Mouse (Mus musculus): ENCODE measurements around the gene Krcc1.
"Not testable (repeated sequence)": the region's sequence is repeated elsewhere in the genome, so short reads cannot be mapped to it uniquely, and the experiment has no call there.

Krcc1 gene

GRCm38 (mm10) chr6:71331491-71331890 lies 60.0 kb downstream of the Krcc1 start:
- DNase-seq (ENCODE audit: low spot score in 2 of 2), result not testable (repeated sequence)

DNA sequence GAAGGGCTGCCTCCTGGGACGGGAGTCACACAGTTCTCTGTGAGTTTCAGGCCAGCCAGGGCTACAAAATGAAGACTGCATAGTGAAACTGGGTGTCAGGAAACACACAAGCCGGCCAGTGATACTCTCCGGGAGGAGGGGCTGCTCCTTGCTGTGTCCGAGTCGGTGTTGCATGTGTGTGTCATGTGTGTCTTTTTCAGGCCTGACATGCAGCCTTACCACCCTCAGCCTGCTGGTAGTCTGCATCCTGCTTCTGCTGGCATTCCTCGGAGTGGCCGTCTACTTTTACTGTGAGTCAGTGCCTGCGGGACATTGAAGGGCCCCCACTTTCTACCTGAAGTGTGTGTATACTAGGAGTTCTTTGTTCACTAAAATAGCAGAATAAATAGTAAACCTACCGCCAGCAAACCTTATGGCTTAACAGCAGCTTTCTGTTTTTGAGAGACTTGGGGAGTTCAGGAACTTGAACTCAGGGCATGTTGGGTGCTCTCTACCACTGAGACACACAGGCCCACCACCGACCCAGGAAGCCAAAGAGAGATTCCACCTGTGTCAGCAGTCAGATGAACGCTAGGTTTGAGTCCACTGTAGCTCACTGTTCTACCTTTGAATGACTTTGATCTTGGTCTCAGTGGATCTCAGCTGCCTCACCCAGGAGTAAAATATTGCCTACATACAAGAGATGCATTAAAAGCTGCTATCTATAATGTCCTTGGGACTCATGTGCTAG lies 60.9 kb downstream of the Krcc1 start:
- no peak for DNase-seq (ENCODE audit: low spot score in 2 of 2)

GRCm38 (mm10) chr6:71333031-71333430 lies 61.6 kb downstream of the Krcc1 start:
- no peak for DNase-seq (ENCODE audit: low spot score in 2 of 2)

GRCm38 (mm10) chr6:71333578-71334273 lies 62.2 kb downstream of the Krcc1 start:
- no peak for DNase-seq (ENCODE audit: low spot score in 2 of 2)

Measured in urinary bladder, postnatal 4 days (tissue).